Mouse (Mus musculus) embryonic fibroblast, embryonic 13.5 days (primary cell): ENCODE data around the gene Exoc4.

Experiments
- CTCF ChIP-seq: IDR thresholded peaks from 2 replicates; pipeline ENCODE4 v1.5.1; 2011; ENCODE audit warnings: mild to moderate bottlenecking, control low read depth, low read length, moderate library complexity, borderline replicate concordance; ENCODE audit not compliant: insufficient read depth
- POLR2A ChIP-seq: IDR thresholded peaks from 2 replicates; pipeline ENCODE4 v1.6.1; 2011; ENCODE audit warnings: low read depth, mild to moderate bottlenecking, control low read depth, low read length, moderate library complexity

DNA sequence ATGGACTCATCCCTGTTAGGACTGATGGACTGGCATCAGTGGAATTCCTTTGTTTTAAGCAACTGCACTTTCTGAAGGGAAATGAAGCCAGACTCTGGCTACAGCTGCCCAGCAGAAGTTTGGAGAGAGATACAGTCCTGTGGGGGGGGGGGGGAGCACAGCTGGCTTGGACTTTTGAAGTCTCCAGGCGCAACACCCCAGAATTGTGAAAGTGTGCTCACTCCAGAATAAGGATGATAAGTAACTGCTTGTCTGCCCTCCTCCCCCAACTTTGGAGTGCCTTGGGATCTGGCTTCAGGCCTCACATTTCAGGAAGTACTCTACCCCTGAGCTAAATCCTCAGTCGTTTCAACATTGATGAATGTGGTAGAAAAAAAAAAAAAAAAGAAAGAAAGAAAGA, 716.7 kb downstream of the Exoc4 start:
- no peak for TF ChIP-seq CTCF
- TF ChIP-seq POLR2A, result no peak
